Mouse (Mus musculus) hindbrain, postnatal 0 days (tissue): ENCODE results near the gene Mink1. TPM values are rescaled to one million over a fixed set of nuclear protein-coding genes. Genes with fewer than 3 reads are reported as not detected.

Source experiments
- ATAC-seq: fragments of 200-750 bp; cut with Nextera tagmentation; 2 replicates; pipeline ENCODE4 v1.8.0; 2017; ENCODE audit warnings: mild to moderate bottlenecking, moderate TSS enrichment, moderate library complexity
- DNase-seq: peaks from one replicate; pipeline ENCODE4 v3.0.0-alpha.2; 2015; ENCODE audit warnings: low spot score
- H3K27ac ChIP-seq: fragments of 300-500 bp; sonication (generic); 2 replicates; pipeline ENCODE4 v1.5.1; 2014; ENCODE audit warnings: mild to moderate bottlenecking
- H3K27me3 ChIP-seq: fragments of 300-500 bp; sonication (generic); 2 replicates; pipeline ENCODE4 v1.6.1; 2014; ENCODE audit warnings: low read length, mixed read lengths; ENCODE audit not compliant: insufficient read depth
- H3K36me3 ChIP-seq: fragments of 300-500 bp; sonication (generic); 2 replicates; pipeline ENCODE4 v1.6.1; 2014; ENCODE audit warnings: low read length, mixed read lengths; ENCODE audit not compliant: insufficient read depth
- H3K4me1 ChIP-seq: fragments of 300-500 bp; sonication (generic); 2 replicates; pipeline ENCODE4 v1.6.1; 2014; ENCODE audit warnings: antibody characterized with exemption, low read length, mixed read lengths; ENCODE audit not compliant: insufficient read depth
- H3K4me2 ChIP-seq: fragments of 300-500 bp; sonication (generic); 2 replicates; pipeline ENCODE4 v1.6.1; 2014; ENCODE audit warnings: low read depth, mild to moderate bottlenecking, low read length, moderate library complexity, mixed read lengths
- H3K4me3 ChIP-seq: fragments of 300-500 bp; sonication (generic); 2 replicates; pipeline ENCODE4 v1.5.1; 2014; ENCODE audit warnings: low read length
- H3K9ac ChIP-seq: fragments of 300-500 bp; sonication (generic); replicated peaks from 2 replicates; pipeline ENCODE4 v1.6.1; 2014; ENCODE audit warnings: mild to moderate bottlenecking, low read length, moderate library complexity, mixed read lengths
- H3K9me3 ChIP-seq: fragments of 300-500 bp; sonication (generic); 2 replicates; pipeline ENCODE4 v1.6.1; 2016; ENCODE audit warnings: low read length, mixed read lengths
- CTCF ChIP-seq: IDR thresholded peaks from 2 replicates; pipeline ENCODE4 v1.5.1; 2016; ENCODE audit warnings: antibody characterized with exemption, control low read depth, low read depth
- WGBS: fragments of 180-500 bp; shearing (Covaris S2); extraction: QIAGEN DNeasy Blood & Tissue Kit; methylation state at CpG from one replicate; pipeline ENCODE4 v1.1.7; 2014; 5-methylcytosine and 5-hydroxymethylcytosine counted together
- polyA plus RNA-seq: library from polyadenylated mRNA; unstranded; fragments of >200 nt; fragmentation: Nextera tagmentation; extraction: Ambion mirVana; gene quantifications from 2 replicates; pipeline ENCODE4 v1.2.1, GENCODE M21; 2015
- total RNA-seq: library from RNA; depleted of rRNA; stranded (reverse); fragments of >200 nt; gene quantifications from 2 replicates; pipeline ENCODE4 v1.2.3, GENCODE M21; 2014

Gene Mink1
- total and polyA plus RNA-seq, 2 experiments from 2014 or later, result 13.6 to 73.3 TPM

DNA sequence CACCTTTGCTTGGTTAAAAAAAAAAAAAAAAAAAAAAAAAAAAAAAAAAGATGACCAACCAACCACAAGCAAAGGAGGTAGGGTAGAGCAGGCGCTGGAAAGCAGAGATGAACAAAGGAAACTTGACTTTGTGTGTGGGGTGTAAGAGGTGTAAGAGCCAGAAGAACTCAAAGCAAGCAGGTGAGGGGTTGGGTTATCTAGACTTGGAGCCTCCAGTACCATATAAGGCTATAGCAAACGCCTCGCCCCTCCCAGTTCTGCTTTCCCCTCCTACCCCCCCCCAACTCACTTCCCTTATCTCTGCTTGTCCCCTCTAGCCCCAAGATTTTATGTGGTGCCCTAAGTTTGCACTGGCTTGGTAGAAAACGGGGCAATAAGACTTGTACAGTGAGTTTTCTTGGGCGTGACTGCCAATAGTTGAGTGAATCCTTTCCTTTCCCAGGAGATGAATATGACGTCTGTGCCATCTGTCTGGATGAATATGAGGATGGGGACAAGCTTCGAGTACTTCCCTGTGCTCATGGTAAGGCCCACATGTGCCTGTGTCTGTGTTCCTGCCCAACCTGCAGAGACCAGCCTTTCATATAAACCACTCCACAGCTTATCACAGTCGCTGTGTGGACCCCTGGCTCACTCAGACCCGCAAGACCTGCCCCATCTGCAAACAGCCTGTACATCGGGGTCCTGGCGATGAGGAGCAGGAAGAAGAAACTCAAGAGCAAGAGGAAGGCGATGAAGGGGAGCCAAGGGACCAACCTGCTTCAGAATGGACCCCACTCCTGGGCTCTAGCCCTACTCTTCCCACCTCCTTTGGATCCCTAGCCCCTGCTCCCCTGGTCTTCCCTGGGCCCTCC is 87.9 kb downstream of the Mink1 start:
- Histone ChIP-seq H3K27me3 (no peaks in the 10 kb centered on the region), H3K4me2 (no peak overlapping the region), H3K4me3 (no peak overlapping the region), H3K9me3 (no peaks in the 10 kb centered on the region), H3K4me1 (peaks cover 19% of the 10 kb centered on the region), H3K27ac (no peak overlapping the region), H3K9ac (no peak overlapping the region), H3K36me3 (peaks cover 28% of the 10 kb centered on the region)
- DNase-seq (no peak), ATAC-seq (no peak)
- TF ChIP-seq CTCF, result no peak
- WGBS, result 76% methylated on average over 12 of the region's 12 CpGs

DNA sequence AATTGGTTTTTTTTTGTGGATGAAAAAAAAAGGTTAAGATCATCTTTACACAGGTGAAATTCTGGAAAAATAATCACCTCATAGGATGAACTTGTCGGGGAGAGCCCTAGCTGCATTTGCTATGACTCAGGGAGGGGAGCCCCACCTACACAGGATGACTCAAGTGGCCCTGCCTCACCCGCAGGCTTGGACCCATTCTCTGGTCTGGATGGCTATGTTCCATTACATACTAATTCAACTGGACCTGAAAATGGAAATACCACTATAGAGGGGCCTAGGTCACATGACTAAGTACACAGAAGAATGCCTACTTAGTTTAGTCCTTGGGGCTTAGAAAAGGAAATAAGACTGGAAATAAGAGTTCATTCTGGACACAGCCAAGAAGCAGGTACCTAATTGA is 88.7 kb downstream of the Mink1 start:
- Histone ChIP-seq H3K27ac (no peak overlapping the region), H3K4me2 (no peak overlapping the region), H3K4me3 (no peak overlapping the region), H3K9me3 (no peaks in the 10 kb centered on the region), H3K9ac (no peak overlapping the region), H3K36me3 (peaks cover 28% of the 10 kb centered on the region), H3K4me1 (peaks cover 15% of the 10 kb centered on the region), H3K27me3 (no peaks in the 10 kb centered on the region)
- ATAC-seq (no peak), DNase-seq (no peak)
- no peak for TF ChIP-seq CTCF
- WGBS, result 86% methylated on average over 2 of the region's 2 CpGs

DNA sequence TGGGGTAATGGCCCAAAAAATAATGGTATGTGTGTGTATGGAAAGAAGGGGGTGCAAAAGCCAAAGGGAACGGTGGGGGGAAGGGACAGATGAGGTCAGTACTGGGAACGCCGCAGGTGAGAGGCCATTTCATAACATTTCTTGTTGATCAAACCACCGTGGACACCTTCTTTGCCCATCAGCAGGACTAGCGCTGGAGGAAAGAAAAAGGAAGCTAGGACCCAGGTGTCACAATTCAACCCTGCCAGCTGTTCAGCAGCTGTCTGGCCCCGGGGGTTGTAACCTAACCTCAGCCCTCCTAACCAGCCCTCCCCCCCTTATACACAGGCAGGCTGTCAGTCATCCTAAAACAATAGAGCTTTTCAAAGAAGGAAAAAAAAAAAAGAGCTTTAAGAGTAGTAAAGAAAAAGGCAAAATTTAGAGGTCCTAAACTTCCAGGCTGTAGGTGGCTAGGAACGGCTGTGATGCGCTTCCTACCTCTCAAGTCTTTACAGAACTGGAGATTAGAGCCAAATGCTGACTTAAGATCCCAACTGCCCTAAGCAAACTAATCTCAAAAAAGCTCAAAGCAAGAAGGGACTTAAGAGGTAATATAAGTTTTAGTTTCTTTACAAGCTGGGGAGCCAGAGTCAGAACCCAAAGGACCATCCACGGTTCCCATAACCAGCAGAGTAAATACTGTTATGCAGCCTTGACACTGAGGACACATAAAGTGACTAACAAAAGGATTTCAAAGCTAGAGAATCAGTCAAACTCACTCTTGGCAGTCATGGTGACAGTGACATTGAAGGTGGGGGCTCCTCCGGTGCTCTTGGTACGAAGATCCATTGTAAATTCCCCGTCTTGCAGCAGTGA is 89.6 kb downstream of the Mink1 start:
- peak overlapping the region; percentile 75 for H3K4me2 ChIP-seq
- no peaks in the 10 kb centered on the region for H3K9me3 ChIP-seq
- DNase-seq (no peak), ATAC-seq (no peak)
- no peak overlapping the region for H3K27ac ChIP-seq
- H3K36me3 ChIP-seq, result peaks cover 28% of the 10 kb centered on the region
- peaks cover 15% of the 10 kb centered on the region; the same call in 1 of the 2 replicates for H3K4me1 ChIP-seq
- WGBS, result 69% methylated on average over 12 of the region's 12 CpGs
- no peak overlapping the region; the same call in 1 of the 2 replicates for H3K9ac ChIP-seq
- H3K4me3 ChIP-seq, result peak overlapping the region; percentile 99; the same call in 1 of the 2 replicates
- no peak for TF ChIP-seq CTCF
- H3K27me3 ChIP-seq, result no peaks in the 10 kb centered on the region

DNA sequence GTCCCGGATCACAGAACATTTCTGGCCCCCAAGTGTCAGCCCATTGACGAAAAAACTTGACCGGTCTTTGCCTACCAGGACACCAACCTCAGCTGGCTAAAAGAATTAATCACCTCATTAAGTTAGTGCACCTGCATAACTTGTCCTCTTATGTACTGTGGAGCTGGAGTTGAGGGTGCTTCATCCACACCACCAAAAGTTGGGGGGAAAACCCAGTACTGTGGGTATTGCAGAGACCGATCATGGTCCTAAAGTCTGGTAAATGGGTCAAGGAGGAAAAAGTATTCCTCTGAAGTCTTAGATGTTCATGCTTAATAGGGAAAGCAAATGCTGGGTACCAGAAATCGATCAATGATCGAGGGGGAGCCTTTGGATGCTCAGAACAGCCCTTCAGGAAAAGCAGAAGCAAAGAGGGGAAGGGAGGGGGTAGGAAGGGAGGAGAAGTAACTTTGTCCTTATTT is 90.2 kb downstream of the Mink1 start:
- H3K4me2 ChIP-seq, result peak overlapping the region; percentile 75
- peak overlapping the region; percentile 99 for H3K4me3 ChIP-seq
- peaks cover 28% of the 10 kb centered on the region for H3K36me3 ChIP-seq
- 58% methylated on average over 6 of the region's 6 CpGs for WGBS
- H3K27me3 ChIP-seq, result no peaks in the 10 kb centered on the region
- no peaks in the 10 kb centered on the region for H3K9me3 ChIP-seq
- ATAC-seq (no peak), DNase-seq (no peak)
- H3K27ac ChIP-seq, result peak overlapping the region; percentile 99; the same call in 1 of the 2 replicates
- TF ChIP-seq CTCF, result no peak
- H3K9ac ChIP-seq, result peak overlapping the region; percentile 100
- peaks cover 15% of the 10 kb centered on the region; the same call in 1 of the 2 replicates for H3K4me1 ChIP-seq

DNA sequence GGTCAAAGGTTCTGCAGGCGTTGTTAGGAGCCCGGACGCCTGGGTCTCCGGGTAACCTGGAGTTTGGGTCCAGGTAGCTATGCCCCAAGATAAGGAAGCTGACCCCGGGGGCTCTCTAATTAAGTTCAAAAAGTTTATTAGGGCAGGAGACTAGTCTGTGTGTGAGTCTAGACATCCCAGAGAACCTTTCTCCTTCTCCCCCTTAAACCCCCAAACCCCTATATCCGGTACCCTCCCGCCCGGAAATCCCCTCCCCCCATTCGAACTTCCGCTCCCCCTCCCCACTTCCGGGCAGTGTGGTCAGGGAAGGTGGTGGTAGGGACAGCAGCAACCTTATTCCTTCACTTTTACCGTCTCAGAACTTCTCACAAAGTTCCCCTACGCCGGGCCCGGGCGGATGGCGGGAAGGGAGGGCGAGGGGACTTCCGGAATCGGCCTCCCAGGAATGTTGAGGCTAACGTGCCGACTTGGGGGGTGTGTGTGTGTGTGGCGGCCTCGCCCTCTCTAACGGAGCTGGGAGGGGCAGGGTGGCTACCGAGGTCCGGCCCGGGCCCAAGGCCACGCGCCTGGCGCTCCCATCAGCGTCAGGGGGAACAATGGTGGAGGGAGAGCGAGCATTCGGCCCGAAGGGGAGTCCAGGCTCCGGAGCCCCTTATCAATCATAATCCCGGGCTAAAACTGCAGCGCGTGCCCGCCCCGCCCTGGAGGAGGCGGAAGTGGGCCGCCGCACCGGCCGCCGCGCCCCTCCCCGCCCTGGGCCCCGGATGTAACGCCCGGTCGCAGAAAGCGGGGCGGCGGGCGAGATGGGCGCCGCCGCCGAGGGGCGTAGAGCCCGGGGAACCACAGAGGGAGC is 90.9 kb downstream of the Mink1 start:
- TF ChIP-seq CTCF, result no peak
- Histone ChIP-seq H3K4me2 (peak overlapping the region; percentile 75), H3K27me3 (no peaks in the 10 kb centered on the region), H3K36me3 (peaks cover 28% of the 10 kb centered on the region), H3K4me1 (0 out of 2 replicates have a peak, but pooled peaks cover 11% of the 10 kb centered on the region), H3K9me3 (no peaks in the 10 kb centered on the region), H3K9ac (peak overlapping the region; percentile 100), H3K27ac (peak overlapping the region; percentile 99), H3K4me3 (peak overlapping the region; percentile 99)
- 1% methylated on average over 56 of the region's 63 CpGs for WGBS
- DNase-seq, result peak; percentile 79
- peak; percentile 65 for ATAC-seq
